Mouse (Mus musculus) hindbrain, embryonic 16.5 days (tissue): ENCODE measurements around the gene Zfp280d. TPM values are rescaled to one million over a fixed set of nuclear protein-coding genes. Genes with fewer than 3 reads are reported as not detected.

Source experiments
- ATAC-seq: fragments of 200-750 bp; cut with Nextera tagmentation; 2 replicates; pipeline ENCODE4 v1.8.0; 2017; ENCODE audit warnings: moderate TSS enrichment, moderate library complexity
- H3K27ac ChIP-seq: fragments of 300-500 bp; sonication (generic); 2 replicates; pipeline ENCODE4 v1.5.1; 2014; ENCODE audit warnings: low read depth, mild to moderate bottlenecking, control low read depth, low read length, moderate library complexity
- H3K27me3 ChIP-seq: fragments of 300-500 bp; sonication (generic); replicated peaks from 2 replicates; pipeline ENCODE4 v1.6.1; 2014; ENCODE audit warnings: low read length; ENCODE audit not compliant: control insufficient read depth, insufficient read depth
- H3K36me3 ChIP-seq: fragments of 300-500 bp; sonication (generic); 2 replicates; pipeline ENCODE4 v1.6.1; 2014; ENCODE audit warnings: mild to moderate bottlenecking, low read length, moderate library complexity, mixed read lengths; ENCODE audit not compliant: control insufficient read depth, insufficient read depth
- H3K4me1 ChIP-seq: fragments of 300-500 bp; sonication (generic); 2 replicates; pipeline ENCODE4 v1.6.1; 2014; ENCODE audit warnings: low read depth, low read length; ENCODE audit not compliant: control insufficient read depth, insufficient read depth
- H3K4me2 ChIP-seq: fragments of 300-500 bp; sonication (generic); 2 replicates; pipeline ENCODE4 v1.6.1; 2014; ENCODE audit warnings: mild to moderate bottlenecking, low read length, control low read depth, moderate library complexity
- H3K4me3 ChIP-seq: fragments of 300-500 bp; sonication (generic); 2 replicates; pipeline ENCODE4 v1.5.1; 2014; ENCODE audit warnings: mild to moderate bottlenecking, low read length, control low read depth, moderate library complexity
- H3K9ac ChIP-seq: fragments of 300-500 bp; sonication (generic); 2 replicates; pipeline ENCODE4 v1.6.1; 2014; ENCODE audit warnings: low read depth, mild to moderate bottlenecking, control low read depth, low read length, moderate library complexity
- H3K9me3 ChIP-seq: fragments of 300-500 bp; sonication (generic); 2 replicates; pipeline ENCODE4 v1.6.1; 2014; ENCODE audit warnings: mild to moderate bottlenecking, low read length, moderate library complexity; ENCODE audit not compliant: control insufficient read depth
- WGBS: fragments of 180-500 bp; shearing (Covaris S2); extraction: QIAGEN DNeasy Blood & Tissue Kit; methylation state at CpG from one replicate; pipeline ENCODE4 v1.1.7; 2014; 5-methylcytosine and 5-hydroxymethylcytosine counted together
- polyA plus RNA-seq: library from polyadenylated mRNA; unstranded; fragments of >200 nt; fragmentation: Nextera tagmentation; extraction: Ambion mirVana; gene quantifications from 2 replicates; pipeline ENCODE4 v1.2.1, GENCODE M21; 2015

Gene Zfp280d
- polyA plus RNA-seq, result 31.3 and 31.7 TPM in 2 replicates

DNA sequence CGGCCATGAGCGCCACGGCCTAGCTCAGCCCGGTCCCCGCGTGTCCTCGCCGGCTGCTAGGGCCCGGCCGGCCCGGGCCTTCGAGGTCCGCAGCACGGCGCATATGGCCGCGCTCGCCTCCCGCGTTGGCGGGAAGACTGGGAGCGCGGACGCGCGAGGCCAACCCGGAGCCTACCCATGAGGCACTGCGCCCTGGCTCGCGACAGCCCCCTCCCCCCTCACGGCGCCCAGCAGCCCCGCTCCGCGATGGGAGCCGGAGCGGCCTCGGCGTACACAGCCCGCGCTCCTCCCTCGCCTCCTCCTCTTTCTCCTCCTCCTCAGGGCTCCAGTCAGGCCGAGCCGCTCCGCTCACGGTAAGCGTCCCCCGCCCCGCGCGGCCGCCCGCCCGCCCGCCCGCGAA lies at the start of gene Zfp280d:
Zfp280d (plus strand) TSS at position 184 of the 400 bp plus-strand sequence.
- H3K27ac ChIP-seq, result peak within 1 kb of the TSS; percentile 100
- ATAC-seq, result peak; percentile 99
- peak within 1 kb of the TSS; percentile 86 for H3K4me2 ChIP-seq
- H3K9ac ChIP-seq, result peak within 1 kb of the TSS; percentile 93
- no peaks in the 10 kb centered on the region for H3K9me3 ChIP-seq
- WGBS, result under 1% methylated on average over 46 of the region's 57 CpGs
- peaks cover 8% of the 10 kb centered on the region for H3K4me1 ChIP-seq
- H3K27me3 ChIP-seq, result no peaks in the 10 kb centered on the region
- no peaks in the 10 kb centered on the region for H3K36me3 ChIP-seq
- H3K4me3 ChIP-seq, result peak within 1 kb of the TSS; percentile 74

DNA sequence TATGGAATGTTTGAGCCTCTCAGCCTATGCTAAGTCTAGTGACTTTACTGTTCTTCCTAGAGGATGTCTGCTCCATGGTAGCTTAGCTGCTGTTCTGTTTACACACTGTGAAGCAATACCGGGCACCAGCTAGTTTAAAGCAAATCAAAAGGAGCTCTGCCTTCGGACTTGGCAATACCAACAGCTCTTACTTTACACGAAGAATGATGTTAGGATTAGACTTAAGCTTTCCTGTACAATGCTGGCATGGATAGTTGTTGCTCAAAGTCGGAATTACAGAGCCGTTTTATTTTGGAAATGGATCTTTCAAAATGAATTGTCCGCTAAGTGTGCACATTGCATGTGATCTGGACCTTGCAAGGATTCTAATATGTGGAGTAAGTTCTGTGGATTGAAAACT lies 48.1 kb upstream of the Zfp280d start:
- no peak for ATAC-seq

DNA sequence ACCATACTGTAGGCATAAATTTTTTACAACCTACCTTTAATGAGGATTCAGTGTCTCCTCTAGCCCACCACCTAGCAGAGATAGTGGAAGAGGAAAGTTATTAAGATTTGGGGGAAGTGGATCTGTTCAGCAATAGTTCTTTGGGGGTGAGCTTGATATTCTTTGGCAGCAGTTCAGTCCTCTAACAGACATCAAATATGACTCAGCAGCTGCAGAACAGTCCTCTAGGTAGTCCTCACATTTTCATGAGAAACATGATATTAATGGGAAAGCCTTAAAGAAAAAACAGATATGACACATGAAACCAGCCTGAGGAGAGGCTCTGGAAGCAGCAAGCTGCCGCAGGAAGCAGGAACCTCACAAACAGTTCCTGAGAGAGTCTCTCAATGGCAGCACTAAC lies 22.0 kb upstream of the Zfp280d start:
- H3K27ac ChIP-seq, result no peak overlapping the region
- WGBS, result 77% methylated on average over 1 of the region's 1 CpGs
- no peaks in the 10 kb centered on the region for H3K4me1 ChIP-seq
- H3K4me2 ChIP-seq, result no peak overlapping the region
- H3K9me3 ChIP-seq, result peaks cover 4% of the 10 kb centered on the region
- H3K36me3 ChIP-seq, result no peaks in the 10 kb centered on the region
- no peak overlapping the region for H3K4me3 ChIP-seq
- H3K9ac ChIP-seq, result no peak overlapping the region
- ATAC-seq, result no peak
- H3K27me3 ChIP-seq, result no peaks in the 10 kb centered on the region

More for the DNA sequence above, 48.1 kb upstream of the Zfp280d start:
- no peak overlapping the region for H3K9ac ChIP-seq
- H3K4me1 ChIP-seq, result no peaks in the 10 kb centered on the region
- no peak overlapping the region for H3K4me3 ChIP-seq
- 88% methylated on average over 6 of the region's 6 CpGs for WGBS
- no peaks in the 10 kb centered on the region for H3K9me3 ChIP-seq
- no peak overlapping the region for H3K27ac ChIP-seq
- H3K27me3 ChIP-seq, result no peaks in the 10 kb centered on the region
- H3K36me3 ChIP-seq, result no peaks in the 10 kb centered on the region
- no peak overlapping the region for H3K4me2 ChIP-seq

DNA sequence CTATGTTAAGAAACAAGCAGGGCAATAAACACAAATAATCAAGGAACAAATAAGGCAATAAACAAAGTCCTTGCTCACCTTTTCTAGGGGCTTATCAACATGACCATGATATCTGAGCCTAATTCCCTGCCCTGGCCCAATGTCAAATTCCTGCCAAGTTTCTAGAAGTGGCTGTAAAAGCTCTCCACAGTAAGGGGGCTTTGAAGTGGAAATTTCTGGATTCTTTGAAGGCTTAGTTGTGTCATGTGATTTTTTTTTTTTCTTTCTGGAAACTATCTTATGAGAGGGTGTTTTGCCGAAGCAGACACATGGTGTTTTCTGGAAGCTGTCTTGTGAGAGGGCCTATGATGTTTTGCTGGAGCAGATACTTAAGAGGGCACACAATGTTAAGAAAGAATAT lies 19.4 kb upstream of the Zfp280d start:
- Histone ChIP-seq H3K4me2 (no peak overlapping the region), H3K27me3 (no peaks in the 10 kb centered on the region), H3K27ac (no peak overlapping the region), H3K4me3 (no peak overlapping the region), H3K4me1 (no peaks in the 10 kb centered on the region), H3K9ac (no peak overlapping the region), H3K9me3 (peaks cover 4% of the 10 kb centered on the region), H3K36me3 (no peaks in the 10 kb centered on the region)
- ATAC-seq, result no peak
- 65% methylated on average over 1 of the region's 1 CpGs for WGBS

DNA sequence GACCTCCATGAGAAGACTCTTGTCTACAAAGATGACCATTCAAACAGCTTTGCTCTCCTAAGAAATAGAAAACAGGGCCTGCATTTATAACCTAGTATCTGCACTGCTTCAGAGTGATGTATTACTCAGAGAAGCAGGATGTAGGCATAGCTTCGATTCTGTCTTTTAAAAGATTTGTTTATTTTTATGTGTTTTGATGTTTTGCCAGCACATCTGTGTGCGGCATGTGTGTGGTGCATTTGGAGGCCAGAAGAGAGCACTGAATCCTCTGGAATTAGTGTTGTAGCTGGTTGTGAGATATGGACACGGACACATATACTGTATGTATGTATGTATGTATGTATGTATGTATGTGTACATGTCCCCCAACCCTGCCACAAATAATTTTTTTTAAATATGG lies 18.0 kb upstream of the Zfp280d start:
- Histone ChIP-seq H3K27me3 (no peaks in the 10 kb centered on the region), H3K9me3 (peaks cover 4% of the 10 kb centered on the region), H3K4me3 (no peak overlapping the region), H3K4me1 (no peaks in the 10 kb centered on the region), H3K27ac (no peak overlapping the region), H3K4me2 (no peak overlapping the region), H3K9ac (no peak overlapping the region), H3K36me3 (no peaks in the 10 kb centered on the region)
- ATAC-seq, result no peak
- WGBS, result 84% methylated on average over 3 of the region's 3 CpGs

DNA sequence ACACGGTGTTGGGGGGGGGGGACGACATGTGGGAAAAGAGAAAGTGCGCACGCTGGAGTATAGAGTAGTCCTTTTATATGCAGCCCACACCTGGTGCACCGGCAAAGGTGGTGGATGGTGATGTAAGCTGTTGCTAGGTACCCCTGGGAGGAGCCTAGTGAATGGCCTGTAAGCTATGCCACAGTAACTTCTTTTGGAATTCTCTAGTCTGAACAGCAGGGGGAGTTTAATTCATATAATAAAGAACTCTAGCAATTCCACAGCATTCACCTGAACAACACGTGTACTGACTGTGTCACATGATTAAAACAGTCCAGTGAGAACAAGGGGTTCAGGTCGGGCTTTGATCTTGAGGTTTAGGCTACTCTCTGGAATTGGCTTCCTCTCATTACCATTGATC lies 14.3 kb upstream of the Zfp280d start:
- Histone ChIP-seq H3K9ac (no peak overlapping the region), H3K4me2 (no peak overlapping the region), H3K27ac (no peak overlapping the region), H3K4me3 (no peak overlapping the region), H3K36me3 (no peaks in the 10 kb centered on the region), H3K9me3 (peaks cover 4% of the 10 kb centered on the region), H3K4me1 (no peaks in the 10 kb centered on the region), H3K27me3 (no peaks in the 10 kb centered on the region)
- 27% methylated on average over 7 of the region's 7 CpGs for WGBS
- ATAC-seq, result no peak; the same call in 1 of the 2 replicates

DNA sequence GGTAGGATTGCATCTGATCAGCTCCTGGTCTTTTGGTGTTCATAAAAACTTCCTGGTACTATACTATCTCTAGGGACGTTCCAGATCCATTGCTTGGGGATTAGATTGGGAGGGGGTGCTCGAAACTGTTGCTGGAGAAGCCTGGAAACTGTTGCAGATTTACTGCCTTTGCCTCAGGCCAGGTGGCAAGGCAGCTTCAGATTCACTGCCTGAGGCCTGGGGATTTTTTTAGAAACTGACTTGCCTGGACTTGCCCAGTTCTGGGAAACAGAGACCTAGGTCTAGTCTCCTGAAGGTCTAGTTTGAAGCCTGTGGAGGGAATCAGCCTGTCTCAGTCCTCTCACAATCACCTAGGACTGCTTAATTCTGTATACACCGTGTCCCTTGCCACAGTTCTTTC lies 9.8 kb upstream of the Zfp280d start:
- Histone ChIP-seq H3K9me3 (peaks cover 3% of the 10 kb centered on the region; the same call in 1 of the 2 replicates), H3K27me3 (no peaks in the 10 kb centered on the region), H3K4me1 (no peaks in the 10 kb centered on the region), H3K4me3 (no peak overlapping the region), H3K27ac (no peak overlapping the region), H3K4me2 (no peak overlapping the region), H3K36me3 (no peaks in the 10 kb centered on the region), H3K9ac (no peak overlapping the region)
- no peak for ATAC-seq
- 86% methylated on average over 3 of the region's 3 CpGs for WGBS

DNA sequence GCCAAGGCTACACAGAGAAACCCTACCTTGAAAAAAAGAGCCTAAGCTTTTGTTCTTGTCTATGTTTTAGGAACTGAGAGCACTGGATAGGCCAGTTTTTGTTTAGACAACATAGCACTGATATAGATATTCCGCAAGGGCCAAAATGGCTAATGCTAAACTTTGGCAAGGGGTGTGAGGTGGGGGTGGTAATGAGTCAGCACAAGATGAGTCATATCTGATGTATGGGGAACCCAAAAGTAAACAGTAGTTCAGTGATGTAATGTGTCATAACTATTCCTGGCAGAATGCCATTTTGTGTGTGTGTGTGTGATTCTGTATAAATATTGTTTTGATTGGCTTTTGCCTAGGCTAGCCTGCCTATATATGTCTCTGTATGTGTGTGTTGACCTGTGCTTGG lies 4.5 kb upstream of the Zfp280d start:
- Histone ChIP-seq H3K27me3 (no peaks in the 10 kb centered on the region), H3K9ac (no peak overlapping the region), H3K4me2 (no peak overlapping the region), H3K4me3 (no peak overlapping the region), H3K4me1 (no peaks in the 10 kb centered on the region), H3K9me3 (peaks cover 3% of the 10 kb centered on the region; the same call in 1 of the 2 replicates), H3K27ac (no peak overlapping the region), H3K36me3 (no peaks in the 10 kb centered on the region)
- no peak for ATAC-seq
- WGBS, result 97% methylated on average over 1 of the region's 1 CpGs

DNA sequence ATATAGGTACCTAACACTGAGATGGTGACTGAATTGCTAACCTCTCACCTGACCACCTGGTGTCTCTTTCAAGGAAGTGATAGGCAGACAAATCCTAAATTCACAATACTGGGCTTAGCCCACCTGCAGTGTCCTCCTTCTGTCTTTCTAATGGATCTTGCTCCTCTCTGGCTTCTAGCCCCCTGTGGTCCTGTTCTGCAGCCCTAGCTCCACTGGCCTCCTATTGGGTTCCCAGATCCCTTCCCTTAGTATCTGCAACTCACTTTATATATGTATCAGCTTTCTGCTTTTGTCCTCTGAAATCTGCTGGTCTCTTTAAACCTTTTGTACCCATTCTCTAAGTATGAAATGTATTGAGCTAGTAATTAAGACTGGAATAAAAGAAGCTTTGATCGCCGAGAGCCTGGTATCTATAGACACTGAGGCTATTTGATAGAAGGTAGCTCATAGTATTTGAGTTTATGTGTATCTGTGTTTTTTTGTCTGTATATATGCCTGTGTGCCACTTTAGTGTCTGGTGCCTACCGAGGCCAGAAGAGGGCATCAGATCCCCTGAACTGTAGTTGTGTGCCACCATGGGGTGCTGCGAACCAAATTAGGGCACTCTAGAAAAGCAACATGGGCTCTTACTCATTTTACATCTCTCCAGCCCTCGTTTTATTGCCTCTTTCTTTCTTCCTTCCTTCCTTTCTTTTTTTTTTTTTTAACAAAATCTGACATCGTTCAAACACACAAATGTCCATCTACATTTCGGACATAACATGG lies 832 bp upstream of the Zfp280d start:
- Histone ChIP-seq H3K27me3 (no peaks in the 10 kb centered on the region), H3K9me3 (peaks cover 2% of the 10 kb centered on the region; the same call in 1 of the 2 replicates)

More for the DNA sequence above, 832 bp upstream of the Zfp280d start:
- Histone ChIP-seq H3K9ac (no peak overlapping the region), H3K4me1 (peaks cover 8% of the 10 kb centered on the region), H3K4me3 (no peak overlapping the region; the same call in 1 of the 2 replicates), H3K4me2 (peak overlapping the region; percentile 86; the same call in 1 of the 2 replicates), H3K36me3 (no peaks in the 10 kb centered on the region), H3K27ac (no peak overlapping the region; the same call in 1 of the 2 replicates)
- WGBS, result 81% methylated on average over 7 of the region's 7 CpGs
- no peak for ATAC-seq
